Mouse (Mus musculus): ENCODE measurements around the gene Ifit2. TPM values are rescaled to one million over a fixed set of nuclear protein-coding genes. Genes with fewer than 3 reads are reported as not detected.

Gene Ifit2
- polyA plus RNA-seq, 1 experiment: 4.0 TPM

- DNase-seq: peak; percentile 29 to 63
- WGBS: 53% methylated on average over 13 of the region's 13 CpGs
Measured at GRCm38 (mm10) chr19:34517812-34518594, 32.5 kb upstream of the Ifit2 start.

GRCm38 (mm10) chr19:34518786-34519185 lies 31.7 kb upstream of the Ifit2 start:
- Histone ChIP-seq H3K27ac (ENCODE audit: insufficient read depth, low read length) (no peak overlapping the region), H3K4me1 (ENCODE audit: control insufficient read depth, insufficient read depth, low read length) (peaks cover 4% of the 10 kb centered on the region), H3K27me3 (ENCODE audit: control insufficient read depth, insufficient read depth, low read length) (no peaks in the 10 kb centered on the region), H3K4me3 (replicated peaks; ENCODE audit: insufficient read depth, low read depth, low read length) (no peak overlapping the region)
- DNase-seq: no peak
- WGBS: 34% methylated on average over 3 of the region's 3 CpGs
- TF ChIP-seq POLR2A (IDR thresholded peaks at IDR 0.05; ENCODE audit: borderline replicate concordance, insufficient read depth, low read length) (no peak), CTCF (IDR thresholded peaks at IDR 0.05; ENCODE audit: borderline replicate concordance, insufficient read depth, low read depth, low read length) (no peak)

More at GRCm38 (mm10) chr19:34517812-34518594, 32.5 kb upstream of the Ifit2 start:
- H3K27me3 ChIP-seq (ENCODE audit: control insufficient read depth, insufficient read depth, low read length): no peaks in the 10 kb centered on the region
- no peak overlapping the region for H3K4me3 ChIP-seq (replicated peaks; ENCODE audit: insufficient read depth, low read depth, low read length)
- no peak overlapping the region for H3K27ac ChIP-seq (ENCODE audit: insufficient read depth, low read length)
- peaks cover 4% of the 10 kb centered on the region for H3K4me1 ChIP-seq (ENCODE audit: control insufficient read depth, insufficient read depth, low read length)
- TF ChIP-seq POLR2A (IDR thresholded peaks at IDR 0.05; ENCODE audit: borderline replicate concordance, insufficient read depth, low read length): no peak
- TF ChIP-seq CTCF (IDR thresholded peaks at IDR 0.05; ENCODE audit: borderline replicate concordance, insufficient read depth, low read depth, low read length): no peak

- H3K27ac ChIP-seq (ENCODE audit: insufficient read depth, low read length): no peak overlapping the region
- peaks cover 4% of the 10 kb centered on the region for H3K4me1 ChIP-seq (ENCODE audit: control insufficient read depth, insufficient read depth, low read length)
- H3K4me3 ChIP-seq (replicated peaks; ENCODE audit: insufficient read depth, low read depth, low read length): no peak overlapping the region
- DNase-seq: no peak
- WGBS: 93% methylated on average over 3 of the region's 3 CpGs
- no peaks in the 10 kb centered on the region for H3K27me3 ChIP-seq (ENCODE audit: control insufficient read depth, insufficient read depth, low read length)
- no peak for TF ChIP-seq POLR2A (IDR thresholded peaks at IDR 0.05; ENCODE audit: borderline replicate concordance, insufficient read depth, low read length)
- TF ChIP-seq CTCF (IDR thresholded peaks at IDR 0.05; ENCODE audit: borderline replicate concordance, insufficient read depth, low read depth, low read length): no peak
Measured at GRCm38 (mm10) chr19:34519646-34520045, 30.8 kb upstream of the Ifit2 start.

- 94% methylated on average over 4 of the region's 4 CpGs for WGBS
- no peak for DNase-seq
- Histone ChIP-seq H3K27me3 (ENCODE audit: control insufficient read depth, insufficient read depth, low read length) (no peaks in the 10 kb centered on the region), H3K4me3 (replicated peaks; ENCODE audit: insufficient read depth, low read depth, low read length) (no peak overlapping the region), H3K4me1 (ENCODE audit: control insufficient read depth, insufficient read depth, low read length) (peaks cover 4% of the 10 kb centered on the region), H3K27ac (ENCODE audit: insufficient read depth, low read length) (no peak overlapping the region)
- TF ChIP-seq CTCF (IDR thresholded peaks at IDR 0.05; ENCODE audit: borderline replicate concordance, insufficient read depth, low read depth, low read length) (no peak), POLR2A (IDR thresholded peaks at IDR 0.05; ENCODE audit: borderline replicate concordance, insufficient read depth, low read length) (no peak)
Measured at GRCm38 (mm10) chr19:34520051-34520450, 30.4 kb upstream of the Ifit2 start.

GRCm38 (mm10) chr19:34521361-34521760 lies 29.1 kb upstream of the Ifit2 start:
- Histone ChIP-seq H3K27me3 (ENCODE audit: control insufficient read depth, insufficient read depth, low read length) (no peaks in the 10 kb centered on the region), H3K4me1 (ENCODE audit: control insufficient read depth, insufficient read depth, low read length) (peaks cover 6% of the 10 kb centered on the region), H3K4me3 (replicated peaks; ENCODE audit: insufficient read depth, low read depth, low read length) (no peak overlapping the region), H3K27ac (ENCODE audit: insufficient read depth, low read length) (no peak overlapping the region)
- 72% methylated on average over 2 of the region's 2 CpGs for WGBS
- no peak for DNase-seq
- TF ChIP-seq POLR2A (IDR thresholded peaks at IDR 0.05; ENCODE audit: borderline replicate concordance, insufficient read depth, low read length) (no peak), CTCF (IDR thresholded peaks at IDR 0.05; ENCODE audit: borderline replicate concordance, insufficient read depth, low read depth, low read length) (no peak)

GRCm38 (mm10) chr19:34521978-34522377 lies 28.5 kb upstream of the Ifit2 start:
- 93% methylated on average over 1 of the region's 1 CpGs for WGBS
- TF ChIP-seq CTCF (IDR thresholded peaks at IDR 0.05; ENCODE audit: borderline replicate concordance, insufficient read depth, low read depth, low read length): no peak
- no peak for TF ChIP-seq POLR2A (IDR thresholded peaks at IDR 0.05; ENCODE audit: borderline replicate concordance, insufficient read depth, low read length)
- DNase-seq: no peak

GRCm38 (mm10) chr19:34523106-34523725 lies 27.3 kb upstream of the Ifit2 start:
- DNase-seq: no peak

More at GRCm38 (mm10) chr19:34521978-34522377, 28.5 kb upstream of the Ifit2 start:
- H3K4me3 ChIP-seq (replicated peaks; ENCODE audit: insufficient read depth, low read depth, low read length): no peak overlapping the region
- peaks cover 6% of the 10 kb centered on the region for H3K4me1 ChIP-seq (ENCODE audit: control insufficient read depth, insufficient read depth, low read length)
- no peaks in the 10 kb centered on the region for H3K27me3 ChIP-seq (ENCODE audit: control insufficient read depth, insufficient read depth, low read length)
- H3K27ac ChIP-seq (ENCODE audit: insufficient read depth, low read length): no peak overlapping the region

More at GRCm38 (mm10) chr19:34523106-34523725, 27.3 kb upstream of the Ifit2 start:
- Histone ChIP-seq H3K4me1 (ENCODE audit: control insufficient read depth, insufficient read depth, low read length) (peaks cover 5% of the 10 kb centered on the region), H3K4me3 (replicated peaks; ENCODE audit: insufficient read depth, low read depth, low read length) (no peak overlapping the region), H3K27me3 (ENCODE audit: control insufficient read depth, insufficient read depth, low read length) (no peaks in the 10 kb centered on the region), H3K27ac (ENCODE audit: insufficient read depth, low read length) (no peak overlapping the region)
- WGBS: 81% methylated on average over 12 of the region's 12 CpGs
- TF ChIP-seq CTCF (IDR thresholded peaks at IDR 0.05; ENCODE audit: borderline replicate concordance, insufficient read depth, low read depth, low read length) (no peak), POLR2A (IDR thresholded peaks at IDR 0.05; ENCODE audit: borderline replicate concordance, insufficient read depth, low read length) (no peak)
